Mouse (Mus musculus) small intestine, adult 2 months (tissue): Measurements from ENCODE around the gene Umad1.

Source experiments
- CTCF ChIP-seq: fragments of 200-500 bp; IDR thresholded peaks from 2 replicates; pipeline ENCODE4 v1.5.1; 2012; ENCODE audit warnings: low read depth, mild to moderate bottlenecking, control low read depth, inconsistent platforms, low read length, moderate library complexity, mixed read lengths; ENCODE audit not compliant: insufficient replicate concordance, insufficient read length; ENCODE audit errors: extremely low read depth
- POLR2A ChIP-seq: fragments of 200-500 bp; IDR thresholded peaks from 2 replicates; pipeline ENCODE4 v1.6.1; 2012; ENCODE audit warnings: low read depth, mild to moderate bottlenecking, control low read depth, inconsistent platforms, low read length, moderate library complexity

DNA sequence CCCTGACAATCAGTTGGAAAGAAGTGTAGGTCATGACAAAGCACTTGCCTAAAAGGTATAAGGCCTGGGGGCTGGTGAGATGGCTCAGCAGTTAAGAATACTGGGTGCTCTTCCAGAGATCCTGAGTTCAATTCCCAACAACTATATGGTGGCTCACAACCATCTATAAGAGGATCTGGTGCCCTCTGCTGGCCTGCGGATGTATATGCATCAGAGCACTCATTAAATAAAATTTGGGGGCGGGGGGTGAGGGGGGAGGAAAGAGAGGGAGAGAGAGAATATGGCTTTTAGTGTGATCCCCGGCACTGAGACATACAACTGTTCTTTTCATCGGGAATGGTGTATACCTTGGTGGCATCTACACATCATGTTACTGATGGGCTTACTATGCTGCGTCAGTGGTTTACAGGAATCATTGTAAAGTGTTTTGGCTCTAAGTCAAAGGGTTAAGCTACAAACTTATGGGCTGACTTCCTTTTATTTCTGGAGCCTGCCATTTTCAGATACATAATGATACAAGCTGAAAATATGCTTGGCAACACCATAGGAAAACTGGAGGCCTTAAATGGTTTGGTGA lies 19.4 kb downstream of the Umad1 start:
- no peak for TF ChIP-seq POLR2A
- TF ChIP-seq CTCF: peak; percentile 51; the same call in 1 of the 2 replicates
